Mouse (Mus musculus) hindbrain, postnatal 0 days (tissue): ENCODE results near the gene Doc2a. TPM values are rescaled to one million over a fixed set of nuclear protein-coding genes. Genes with fewer than 3 reads are reported as not detected.

ENCODE experiments used
- ATAC-seq: fragments of 200-750 bp; cut with Nextera tagmentation; 2 replicates; pipeline ENCODE4 v1.8.0; 2017; ENCODE audit warnings: mild to moderate bottlenecking, moderate TSS enrichment, moderate library complexity
- DNase-seq: peaks from one replicate; pipeline ENCODE4 v3.0.0-alpha.2; 2015; ENCODE audit warnings: low spot score
- H3K27ac ChIP-seq: fragments of 300-500 bp; sonication (generic); 2 replicates; pipeline ENCODE4 v1.5.1; 2014; ENCODE audit warnings: mild to moderate bottlenecking
- H3K27me3 ChIP-seq: fragments of 300-500 bp; sonication (generic); 2 replicates; pipeline ENCODE4 v1.6.1; 2014; ENCODE audit warnings: low read length, mixed read lengths; ENCODE audit not compliant: insufficient read depth
- H3K36me3 ChIP-seq: fragments of 300-500 bp; sonication (generic); 2 replicates; pipeline ENCODE4 v1.6.1; 2014; ENCODE audit warnings: low read length, mixed read lengths; ENCODE audit not compliant: insufficient read depth
- H3K4me1 ChIP-seq: fragments of 300-500 bp; sonication (generic); 2 replicates; pipeline ENCODE4 v1.6.1; 2014; ENCODE audit warnings: antibody characterized with exemption, low read length, mixed read lengths; ENCODE audit not compliant: insufficient read depth
- H3K4me2 ChIP-seq: fragments of 300-500 bp; sonication (generic); 2 replicates; pipeline ENCODE4 v1.6.1; 2014; ENCODE audit warnings: low read depth, mild to moderate bottlenecking, low read length, moderate library complexity, mixed read lengths
- H3K4me3 ChIP-seq: fragments of 300-500 bp; sonication (generic); 2 replicates; pipeline ENCODE4 v1.5.1; 2014; ENCODE audit warnings: low read length
- H3K9ac ChIP-seq: fragments of 300-500 bp; sonication (generic); replicated peaks from 2 replicates; pipeline ENCODE4 v1.6.1; 2014; ENCODE audit warnings: mild to moderate bottlenecking, low read length, moderate library complexity, mixed read lengths
- H3K9me3 ChIP-seq: fragments of 300-500 bp; sonication (generic); 2 replicates; pipeline ENCODE4 v1.6.1; 2016; ENCODE audit warnings: low read length, mixed read lengths
- CTCF ChIP-seq: IDR thresholded peaks from 2 replicates; pipeline ENCODE4 v1.5.1; 2016; ENCODE audit warnings: antibody characterized with exemption, control low read depth, low read depth
- WGBS: fragments of 180-500 bp; shearing (Covaris S2); extraction: QIAGEN DNeasy Blood & Tissue Kit; methylation state at CpG from one replicate; pipeline ENCODE4 v1.1.7; 2014; 5-methylcytosine and 5-hydroxymethylcytosine counted together
- polyA plus RNA-seq: library from polyadenylated mRNA; unstranded; fragments of >200 nt; fragmentation: Nextera tagmentation; extraction: Ambion mirVana; gene quantifications from 2 replicates; pipeline ENCODE4 v1.2.1, GENCODE M21; 2015
- total RNA-seq: library from RNA; depleted of rRNA; stranded (reverse); fragments of >200 nt; gene quantifications from 2 replicates; pipeline ENCODE4 v1.2.3, GENCODE M21; 2014

Gene Doc2a
- total and polyA plus RNA-seq, 2 experiments from 2014 or later = 37.6 to 57.3 TPM

DNA sequence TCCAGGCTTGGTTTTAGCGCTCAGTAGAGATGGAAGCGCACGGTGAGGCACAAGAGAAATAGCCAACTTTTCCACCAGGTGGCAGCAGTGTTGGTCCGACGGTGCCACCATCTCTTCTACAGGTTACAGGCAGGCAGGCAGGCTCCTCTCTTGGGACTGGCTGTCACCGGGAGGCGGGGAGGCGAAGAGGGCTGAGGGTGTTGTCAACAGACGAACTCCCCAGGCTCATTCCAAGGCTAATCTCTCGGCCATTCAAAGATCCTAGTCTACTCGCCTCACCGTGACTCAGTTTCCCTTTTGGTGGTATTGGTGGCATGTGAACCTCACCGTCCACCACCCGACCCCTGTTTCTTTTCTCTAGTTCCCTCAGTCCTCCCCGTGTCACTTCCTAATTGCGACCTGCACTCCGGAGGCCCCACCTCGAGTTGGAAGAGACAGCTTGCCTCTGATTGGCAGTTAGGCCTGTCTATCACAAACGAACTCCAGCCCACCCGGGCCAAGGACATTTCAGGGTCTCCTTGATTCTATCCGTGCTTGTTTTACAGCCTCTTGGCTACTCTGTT is 15.1 kb upstream of the Doc2a start:
- ATAC-seq (peak; percentile 79), DNase-seq (peak; percentile 88)
- H3K4me1 ChIP-seq = no peaks in the 10 kb centered on the region
- peak overlapping the region; percentile 23; the same call in 1 of the 2 replicates for H3K4me3 ChIP-seq
- TF ChIP-seq CTCF = peak; percentile 90
- H3K9ac ChIP-seq = no peak overlapping the region
- no peak overlapping the region for H3K27ac ChIP-seq
- no peaks in the 10 kb centered on the region for H3K9me3 ChIP-seq
- WGBS = 1% methylated on average over 21 of the region's 21 CpGs
- H3K27me3 ChIP-seq = no peaks in the 10 kb centered on the region
- peak overlapping the region; percentile 51 for H3K4me2 ChIP-seq
- H3K36me3 ChIP-seq = peaks cover 5% of the 10 kb centered on the region; the same call in 1 of the 2 replicates

DNA sequence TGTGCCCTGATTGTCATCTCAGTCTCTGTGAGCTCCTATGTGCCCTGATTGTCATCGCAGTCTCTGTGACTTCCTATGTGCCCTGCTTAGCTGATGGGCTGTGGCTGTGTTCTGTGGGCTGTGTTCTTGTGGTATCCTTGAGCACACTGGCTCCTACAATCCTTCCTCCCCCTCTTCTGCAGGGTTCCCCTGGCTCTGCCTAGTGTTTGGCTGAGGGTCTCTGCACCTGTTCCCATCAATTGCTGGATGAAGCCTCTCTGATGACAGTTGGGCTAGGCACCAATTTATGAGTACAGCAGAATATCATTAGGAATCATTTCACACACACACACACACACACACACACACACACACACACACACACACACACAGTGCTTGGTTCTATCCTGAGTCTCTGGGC is 13.9 kb upstream of the Doc2a start:
- H3K36me3 ChIP-seq = no peaks in the 10 kb centered on the region
- no peak for DNase-seq
- no peak overlapping the region for H3K4me3 ChIP-seq
- ATAC-seq = no peak
- no peak for TF ChIP-seq CTCF
- H3K9ac ChIP-seq = no peak overlapping the region
- no peaks in the 10 kb centered on the region for H3K4me1 ChIP-seq
- H3K4me2 ChIP-seq = no peak overlapping the region
- 91% methylated on average over 1 of the region's 1 CpGs for WGBS
- H3K27me3 ChIP-seq = no peaks in the 10 kb centered on the region
- H3K27ac ChIP-seq = no peak overlapping the region
- H3K9me3 ChIP-seq = no peaks in the 10 kb centered on the region

DNA sequence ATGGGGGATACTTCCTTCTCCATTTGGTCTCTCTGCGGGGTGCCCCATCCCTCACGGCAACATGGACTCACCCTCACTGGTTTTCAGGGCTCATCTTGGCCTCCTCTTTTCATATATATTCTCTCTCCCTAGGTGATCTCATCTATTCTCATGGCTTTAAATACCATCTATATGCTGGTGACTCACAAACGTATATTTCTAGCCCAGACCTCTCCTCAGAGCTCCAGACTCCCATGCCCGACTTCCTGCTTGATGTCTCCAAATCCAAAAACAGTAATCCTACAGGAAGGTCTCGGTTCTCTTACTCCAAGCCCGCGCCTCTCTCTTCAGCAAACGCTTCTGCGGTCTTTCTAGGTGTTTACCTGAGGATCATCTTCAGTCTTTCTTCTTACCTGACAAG is 3.9 kb upstream of the Doc2a start:
- H3K4me3 ChIP-seq = no peak overlapping the region
- 0 out of 2 replicates have a peak, but pooled peaks cover 4% of the 10 kb centered on the region for H3K4me1 ChIP-seq
- H3K9ac ChIP-seq = no peak overlapping the region
- H3K36me3 ChIP-seq = no peaks in the 10 kb centered on the region
- no peak for TF ChIP-seq CTCF
- WGBS = 79% methylated on average over 9 of the region's 9 CpGs
- no peak for ATAC-seq
- no peaks in the 10 kb centered on the region for H3K9me3 ChIP-seq
- no peaks in the 10 kb centered on the region for H3K27me3 ChIP-seq
- DNase-seq = no peak
- H3K4me2 ChIP-seq = no peak overlapping the region
- no peak overlapping the region for H3K27ac ChIP-seq

DNA sequence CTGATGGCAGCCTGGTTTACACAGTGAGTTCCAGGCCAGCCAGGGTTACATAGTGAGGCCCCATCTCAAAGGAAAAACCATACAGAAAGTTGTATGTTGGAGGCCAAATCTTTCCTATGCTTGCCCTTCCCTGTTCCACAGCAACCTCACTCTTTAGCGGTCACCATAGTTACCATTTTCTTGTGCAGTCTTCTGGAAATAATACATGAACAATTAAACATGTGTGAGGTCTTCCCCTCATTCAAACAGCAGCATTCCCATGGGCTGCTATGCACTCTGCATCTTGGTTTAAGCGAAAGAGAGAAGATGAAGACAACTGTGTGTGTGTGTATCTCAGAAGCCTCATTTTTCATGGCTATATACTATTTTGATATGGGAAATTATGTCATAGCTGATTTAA is 1.7 kb upstream of the Doc2a start:
- Histone ChIP-seq H3K9me3 (no peaks in the 10 kb centered on the region), H3K9ac (no peak overlapping the region), H3K27ac (no peak overlapping the region), H3K4me1 (peaks cover 13% of the 10 kb centered on the region; the same call in 1 of the 2 replicates), H3K4me2 (no peak overlapping the region), H3K4me3 (no peak overlapping the region), H3K36me3 (no peaks in the 10 kb centered on the region), H3K27me3 (no peaks in the 10 kb centered on the region)
- no peak for ATAC-seq
- TF ChIP-seq CTCF = no peak
- DNase-seq = no peak
- 36% methylated on average over 2 of the region's 2 CpGs for WGBS

DNA sequence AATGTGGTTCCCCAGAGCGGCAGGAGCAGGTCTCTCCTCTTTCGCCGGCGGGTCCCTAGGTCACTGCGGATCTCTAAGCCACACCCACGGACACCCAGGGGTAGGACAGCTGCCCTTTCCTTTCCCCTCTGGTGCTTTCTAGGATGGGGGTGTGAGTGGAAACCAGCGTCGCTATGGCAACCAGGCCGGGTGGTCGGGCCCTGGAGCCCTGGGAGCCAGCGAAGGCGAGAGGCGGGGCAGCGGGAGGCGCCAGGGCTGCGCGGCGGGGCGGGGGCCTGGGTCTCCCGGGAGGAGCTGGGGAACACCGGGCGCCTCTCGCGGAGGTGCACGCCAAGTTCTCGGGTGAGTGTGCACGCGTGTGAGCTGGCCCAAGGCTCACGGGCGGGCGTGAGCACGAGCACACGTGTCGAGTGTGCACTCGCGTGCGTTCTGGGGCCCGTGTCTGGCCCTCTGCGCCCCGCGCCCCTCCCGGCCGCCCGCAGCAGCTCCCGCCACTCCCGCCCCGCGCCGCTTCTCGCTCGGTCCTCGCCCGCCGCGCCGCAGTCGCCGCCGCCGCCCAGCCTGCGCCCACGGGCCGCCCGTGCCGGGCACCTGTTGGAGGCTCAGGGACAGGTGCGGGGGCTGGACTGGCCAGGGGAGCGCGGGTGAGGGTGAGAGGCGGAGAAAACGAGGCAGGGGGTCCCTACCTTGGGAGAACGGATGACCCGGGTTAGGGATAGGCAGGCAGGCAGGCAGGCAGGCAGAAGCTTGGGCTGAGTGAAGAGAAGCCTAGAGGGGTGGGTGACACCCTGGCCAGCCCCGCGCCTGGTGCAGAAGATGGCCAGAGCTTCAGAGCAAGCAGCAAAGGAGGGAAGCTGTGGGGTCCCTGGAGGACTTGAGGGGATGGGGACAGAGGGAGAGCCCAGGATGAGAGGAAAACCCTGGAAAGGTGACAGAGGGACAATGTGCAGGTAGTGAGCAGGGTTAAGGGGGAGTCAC is 494 bp downstream of the Doc2a start:
- 1% methylated on average over 63 of the region's 74 CpGs for WGBS
- no peak for TF ChIP-seq CTCF
- Histone ChIP-seq H3K9ac (peak overlapping the region; percentile 61), H3K4me3 (peak overlapping the region; percentile 50), H3K4me2 (peak overlapping the region; percentile 81), H3K27ac (peak overlapping the region; percentile 69), H3K36me3 (peaks cover 8% of the 10 kb centered on the region; the same call in 1 of the 2 replicates), H3K4me1 (peaks cover 13% of the 10 kb centered on the region; the same call in 1 of the 2 replicates), H3K27me3 (no peaks in the 10 kb centered on the region), H3K9me3 (no peaks in the 10 kb centered on the region)
- peak; percentile 67 for DNase-seq
- ATAC-seq = peak; percentile 63

DNA sequence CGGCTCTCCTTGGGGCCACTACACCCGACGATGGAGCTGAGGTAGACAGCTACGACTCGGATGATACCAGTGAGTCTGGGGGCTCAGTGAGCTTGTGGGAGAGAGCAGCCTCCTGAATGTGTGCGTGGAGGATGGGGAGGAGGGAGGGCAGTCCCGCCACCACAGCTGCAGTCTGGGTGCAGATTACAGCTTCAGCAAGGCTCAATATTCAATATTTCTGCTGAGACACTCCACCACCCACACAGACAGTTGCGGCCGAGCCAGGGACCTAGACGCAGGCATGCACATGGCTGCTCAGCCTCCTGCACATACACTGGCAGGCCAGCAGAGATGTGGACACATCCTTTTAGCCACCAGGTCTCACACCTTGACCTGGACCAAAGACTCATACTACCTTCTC is 1.6 kb downstream of the Doc2a start:
- Histone ChIP-seq H3K36me3 (peaks cover 19% of the 10 kb centered on the region), H3K9me3 (no peaks in the 10 kb centered on the region), H3K4me2 (peak overlapping the region; percentile 81), H3K4me1 (peaks cover 13% of the 10 kb centered on the region; the same call in 1 of the 2 replicates), H3K27ac (peak overlapping the region; percentile 12), H3K27me3 (no peaks in the 10 kb centered on the region), H3K4me3 (peak overlapping the region; percentile 50), H3K9ac (peak overlapping the region; percentile 61)
- DNase-seq (no peak), ATAC-seq (peak; percentile 19; the same call in 1 of the 2 replicates)
- no peak for TF ChIP-seq CTCF
- WGBS = 12% methylated on average over 10 of the region's 10 CpGs

DNA sequence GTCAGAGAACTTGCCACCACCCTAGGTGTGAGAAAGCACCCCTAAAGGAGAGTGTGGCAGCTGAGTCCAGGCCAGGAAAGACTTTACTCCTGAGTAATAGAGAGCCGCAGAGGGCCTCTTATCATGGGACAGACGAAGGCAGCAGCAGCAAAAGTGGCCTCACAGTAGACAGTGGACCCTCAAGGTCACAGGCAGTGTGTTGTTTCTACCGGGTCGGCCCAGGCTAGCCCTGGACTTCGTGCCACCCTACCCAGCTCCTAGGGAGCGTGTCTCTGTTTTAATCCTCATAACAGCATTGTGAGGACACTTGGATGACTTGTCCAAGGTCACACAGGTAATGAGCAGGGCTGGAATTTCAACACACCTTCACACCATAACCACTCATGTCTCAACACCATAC is 2.9 kb downstream of the Doc2a start:
- 89% methylated on average over 6 of the region's 6 CpGs for WGBS

More for the DNA sequence above, 2.9 kb downstream of the Doc2a start:
- H3K36me3 ChIP-seq = peaks cover 24% of the 10 kb centered on the region
- ATAC-seq = no peak
- H3K27ac ChIP-seq = no peak overlapping the region
- no peak overlapping the region for H3K4me3 ChIP-seq
- peaks cover 13% of the 10 kb centered on the region; the same call in 1 of the 2 replicates for H3K4me1 ChIP-seq
- no peak overlapping the region for H3K9ac ChIP-seq
- no peak overlapping the region for H3K4me2 ChIP-seq
- no peak for TF ChIP-seq CTCF
- DNase-seq = no peak
- H3K9me3 ChIP-seq = no peaks in the 10 kb centered on the region
- no peaks in the 10 kb centered on the region for H3K27me3 ChIP-seq
